Mouse (Mus musculus): ENCODE results near the gene Ehd2. TPM values are rescaled to one million over a fixed set of nuclear protein-coding genes. Genes with fewer than 3 reads are reported as not detected.

Ehd2 gene
- polyA plus RNA-seq (2014; fragmentation: Illumina TruSeq; extraction: RNeasy Lipid Tissue Mini Kit (QIAGEN cat#74804)), result 38.5 TPM

GRCm38 (mm10) chr7:15967312-15967711 is at the start of gene Ehd2:
Ehd2 (minus strand) TSS chr7:15967567.

GRCm38 (mm10) chr7:15945721-15946536 is 21.4 kb downstream of the Ehd2 start, which contains the start of gene Nop53:
Nop53 (minus strand) TSS chr7:15946074.

GRCm38 (mm10) chr7:15922220-15922773 is 45.1 kb downstream of the Ehd2 start, which contains the start of gene Selenow:
Selenow (minus strand) TSS chr7:15922402.

Other genes with a start within 250 kb of the Ehd2 start
- gene Obox5, start 217.4 kb downstream of the Ehd2 start, polyA plus RNA-seq (2014; fragmentation: Illumina TruSeq; extraction: RNeasy Lipid Tissue Mini Kit (QIAGEN cat#74804)), result 76.3 TPM
- gene Obox6, start 127.9 kb downstream of the Ehd2 start, polyA plus RNA-seq (2014; fragmentation: Illumina TruSeq; extraction: RNeasy Lipid Tissue Mini Kit (QIAGEN cat#74804)), result not detected
- gene Crx, start 87.6 kb downstream of the Ehd2 start, polyA plus RNA-seq (2014; fragmentation: Illumina TruSeq; extraction: RNeasy Lipid Tissue Mini Kit (QIAGEN cat#74804)), result not detected
- gene Crxos, start 85.0 kb downstream of the Ehd2 start, polyA plus RNA-seq (2014; fragmentation: Illumina TruSeq; extraction: RNeasy Lipid Tissue Mini Kit (QIAGEN cat#74804)), result not detected
- 2.5 TPM for gene Selenow, start 45.2 kb downstream of the Ehd2 start, polyA plus RNA-seq (2014; fragmentation: Illumina TruSeq; extraction: RNeasy Lipid Tissue Mini Kit (QIAGEN cat#74804))
- gene Nop53, start 21.5 kb downstream of the Ehd2 start, polyA plus RNA-seq (2014; fragmentation: Illumina TruSeq; extraction: RNeasy Lipid Tissue Mini Kit (QIAGEN cat#74804)), result 17.6 TPM
- gene Bicra, start 80.4 kb upstream of the Ehd2 start, polyA plus RNA-seq (2014; fragmentation: Illumina TruSeq; extraction: RNeasy Lipid Tissue Mini Kit (QIAGEN cat#74804)), result 0.77 TPM
- gene Zfp541, start 94.2 kb upstream of the Ehd2 start, polyA plus RNA-seq (2014; fragmentation: Illumina TruSeq; extraction: RNeasy Lipid Tissue Mini Kit (QIAGEN cat#74804)), result 0.11 TPM
- 20.8 TPM for gene Napa, start 130.9 kb upstream of the Ehd2 start, polyA plus RNA-seq (2014; fragmentation: Illumina TruSeq; extraction: RNeasy Lipid Tissue Mini Kit (QIAGEN cat#74804))
- gene Kptn, start 152.3 kb upstream of the Ehd2 start, polyA plus RNA-seq (2014; fragmentation: Illumina TruSeq; extraction: RNeasy Lipid Tissue Mini Kit (QIAGEN cat#74804)), result 3.8 TPM
- 0.20 TPM for gene Slc8a2, start 162.3 kb upstream of the Ehd2 start, polyA plus RNA-seq (2014; fragmentation: Illumina TruSeq; extraction: RNeasy Lipid Tissue Mini Kit (QIAGEN cat#74804))
- not detected for gene Meis3, start 207.5 kb upstream of the Ehd2 start, polyA plus RNA-seq (2014; fragmentation: Illumina TruSeq; extraction: RNeasy Lipid Tissue Mini Kit (QIAGEN cat#74804))